Mouse (Mus musculus) intestine, embryonic 14.5 days (tissue): ENCODE data around the gene Sae1. TPM values are rescaled to one million over a fixed set of nuclear protein-coding genes. Genes with fewer than 3 reads are reported as not detected.
A peak's percentile ranks its signal among the peaks of the same experiment; 100 is the strongest.

Source experiments
- ATAC-seq: fragments of 200-750 bp; cut with Nextera tagmentation; replicated peaks from 2 replicates; pipeline ENCODE4 v1.8.0; 2017; ENCODE audit warnings: low read depth, moderate number of reproducible peaks, moderate TSS enrichment, moderate library complexity; ENCODE audit not compliant: low FRiP score, low TSS enrichment
- DNase-seq: peaks from one replicate; pipeline ENCODE4 v3.0.0-alpha.2; 2018; ENCODE audit warnings: low spot score
- H3K27ac ChIP-seq: fragments of 300-500 bp; sonication (generic); 2 replicates; pipeline ENCODE4 v1.5.1; 2014; ENCODE audit warnings: low read depth, mild to moderate bottlenecking, control low read depth
- H3K27me3 ChIP-seq: fragments of 300-500 bp; sonication (generic); replicated peaks from 2 replicates; pipeline ENCODE4 v1.6.1; 2014; ENCODE audit warnings: low read length, control low read depth; ENCODE audit not compliant: control insufficient read depth, insufficient read depth
- H3K36me3 ChIP-seq: fragments of 300-500 bp; sonication (generic); 2 replicates; pipeline ENCODE4 v1.6.1; 2014; ENCODE audit warnings: low read length, control low read depth; ENCODE audit not compliant: control insufficient read depth, insufficient read depth
- H3K4me1 ChIP-seq: fragments of 300-500 bp; sonication (generic); replicated peaks from 2 replicates; pipeline ENCODE4 v1.6.1; 2014; ENCODE audit warnings: low read length, control low read depth, mixed read lengths; ENCODE audit not compliant: control insufficient read depth, insufficient read depth
- H3K4me2 ChIP-seq: fragments of 300-500 bp; sonication (generic); 2 replicates; pipeline ENCODE4 v1.6.1; 2014; ENCODE audit warnings: low read length
- H3K4me3 ChIP-seq: fragments of 300-500 bp; sonication (generic); 2 replicates; pipeline ENCODE4 v1.5.1; 2014; ENCODE audit warnings: low read depth, low read length, control low read depth, mixed read lengths
- H3K9ac ChIP-seq: fragments of 300-500 bp; sonication (generic); 2 replicates; pipeline ENCODE4 v1.6.1; 2014; ENCODE audit warnings: mild to moderate bottlenecking, low read length
- H3K9me3 ChIP-seq: fragments of 300-500 bp; sonication (generic); 2 replicates; pipeline ENCODE4 v1.6.1; 2016; ENCODE audit warnings: low read length, control low read depth; ENCODE audit not compliant: control insufficient read depth
- WGBS: fragments of 180-500 bp; shearing (Covaris S2); extraction: QIAGEN DNeasy Blood & Tissue Kit; methylation state at CpG from one replicate; pipeline ENCODE4 v1.1.7; 2014; 5-methylcytosine and 5-hydroxymethylcytosine counted together
- polyA plus RNA-seq: library from polyadenylated mRNA; unstranded; fragments of >200 nt; fragmentation: Nextera tagmentation; extraction: Ambion mirVana; gene quantifications from 2 replicates; pipeline ENCODE4 v1.2.1, GENCODE M21; 2014

Sae1 gene
- polyA plus RNA-seq, result 294 and 315 TPM in 2 replicates

- Histone ChIP-seq H3K9me3 (no peaks in the 10 kb centered on the region), H3K4me1 (peaks cover 17% of the 10 kb centered on the region), H3K36me3 (peaks cover 7% of the 10 kb centered on the region), H3K27ac (peak within 1 kb of the TSS; percentile 60; the same call in 1 of the 2 replicates), H3K9ac (peak within 1 kb of the TSS; percentile 83), H3K27me3 (no peaks in the 10 kb centered on the region), H3K4me3 (peak within 1 kb of the TSS; percentile 66), H3K4me2 (peak within 1 kb of the TSS; percentile 82)
- peak; percentile 93 for ATAC-seq
- under 1% methylated on average over 58 of the region's 58 CpGs for WGBS
- peak; percentile 94 for DNase-seq
These were observed at the start of gene Sae1 for GRCm38 (mm10) chr7:16387160-16388041. TSS of gene Sae1 (minus strand) at chr7:16387806.

- no peak for DNase-seq
- 86% methylated on average over 9 of the region's 9 CpGs for WGBS
- no peak overlapping the region for H3K4me2 ChIP-seq
- no peak overlapping the region for H3K4me3 ChIP-seq
- no peaks in the 10 kb centered on the region for H3K27me3 ChIP-seq
- H3K9me3 ChIP-seq, result no peaks in the 10 kb centered on the region
- no peak overlapping the region for H3K9ac ChIP-seq
- H3K27ac ChIP-seq, result no peak overlapping the region
- ATAC-seq, result no peak
- H3K36me3 ChIP-seq, result peaks cover 69% of the 10 kb centered on the region
- no peaks in the 10 kb centered on the region for H3K4me1 ChIP-seq
These were observed 47.5 kb upstream of the Sae1 start for GRCm38 (mm10) chr7:16435088-16435487.

DNA sequence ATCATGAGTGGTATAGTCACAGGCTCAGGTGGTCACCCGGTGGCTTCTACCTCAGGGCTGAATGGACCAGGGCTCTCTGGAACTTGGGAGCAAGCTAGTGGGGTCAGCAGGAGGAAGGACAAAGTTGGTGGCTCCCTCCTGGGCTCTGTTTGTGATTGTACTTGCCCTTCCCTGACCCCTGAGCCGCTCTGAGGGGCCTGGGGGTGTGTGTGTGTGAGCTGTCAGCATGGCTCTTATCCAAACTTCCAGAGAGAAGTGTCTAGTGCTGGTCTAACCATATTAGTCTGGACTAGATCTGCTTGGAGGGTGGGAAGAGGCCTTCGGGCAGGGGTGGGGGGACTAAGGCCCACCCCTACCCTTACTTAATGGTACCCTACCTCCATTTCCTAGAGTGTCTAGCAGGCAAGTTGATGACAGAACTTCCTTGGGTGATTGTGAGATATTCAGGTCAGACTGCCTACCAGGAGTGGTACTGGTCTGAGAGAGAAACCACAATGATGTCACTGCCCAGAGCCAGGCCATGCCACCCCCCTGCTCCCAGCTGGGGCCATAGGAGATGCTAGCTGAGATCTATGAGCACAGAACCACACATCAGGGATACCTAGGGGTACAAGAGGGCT is 45.9 kb upstream of the Sae1 start:
- DNase-seq (no peak), ATAC-seq (no peak)
- H3K4me2 ChIP-seq, result no peak overlapping the region
- H3K36me3 ChIP-seq, result peaks cover 85% of the 10 kb centered on the region
- 79% methylated on average over 3 of the region's 3 CpGs for WGBS
- no peak overlapping the region for H3K9ac ChIP-seq
- no peak overlapping the region for H3K4me3 ChIP-seq
- no peaks in the 10 kb centered on the region for H3K4me1 ChIP-seq
- H3K27ac ChIP-seq, result no peak overlapping the region
- H3K9me3 ChIP-seq, result no peaks in the 10 kb centered on the region
- H3K27me3 ChIP-seq, result no peaks in the 10 kb centered on the region

GRCm38 (mm10) chr7:16426129-16426729 is 38.6 kb upstream of the Sae1 start:
- H3K9me3 ChIP-seq, result no peaks in the 10 kb centered on the region
- no peaks in the 10 kb centered on the region for H3K4me1 ChIP-seq
- no peak overlapping the region for H3K9ac ChIP-seq
- no peak overlapping the region for H3K4me3 ChIP-seq
- no peak overlapping the region for H3K27ac ChIP-seq
- DNase-seq (peak; percentile 83), ATAC-seq (0 out of 2 replicates have a peak, but pooled peaks have one; percentile 70)
- peaks cover 100% of the 10 kb centered on the region for H3K36me3 ChIP-seq
- H3K4me2 ChIP-seq, result no peak overlapping the region
- WGBS, result 62% methylated on average over 4 of the region's 4 CpGs
- no peaks in the 10 kb centered on the region for H3K27me3 ChIP-seq

GRCm38 (mm10) chr7:16425721-16426120 is 38.1 kb upstream of the Sae1 start:
- Histone ChIP-seq H3K9ac (no peak overlapping the region), H3K27ac (no peak overlapping the region), H3K36me3 (peaks cover 100% of the 10 kb centered on the region), H3K9me3 (no peaks in the 10 kb centered on the region), H3K4me3 (no peak overlapping the region), H3K4me2 (no peak overlapping the region), H3K27me3 (no peaks in the 10 kb centered on the region), H3K4me1 (no peaks in the 10 kb centered on the region)
- 84% methylated on average over 10 of the region's 10 CpGs for WGBS
- ATAC-seq, result no peak
- no peak for DNase-seq

GRCm38 (mm10) chr7:16423731-16424130 is 36.1 kb upstream of the Sae1 start:
- H3K9me3 ChIP-seq, result no peaks in the 10 kb centered on the region
- H3K4me1 ChIP-seq, result no peaks in the 10 kb centered on the region
- no peaks in the 10 kb centered on the region for H3K27me3 ChIP-seq
- no peak for DNase-seq
- no peak overlapping the region for H3K4me2 ChIP-seq
- no peak for ATAC-seq
- H3K36me3 ChIP-seq, result peaks cover 100% of the 10 kb centered on the region
- WGBS, result 92% methylated on average over 9 of the region's 9 CpGs
- no peak overlapping the region for H3K4me3 ChIP-seq
- H3K9ac ChIP-seq, result no peak overlapping the region
- H3K27ac ChIP-seq, result no peak overlapping the region

DNA sequence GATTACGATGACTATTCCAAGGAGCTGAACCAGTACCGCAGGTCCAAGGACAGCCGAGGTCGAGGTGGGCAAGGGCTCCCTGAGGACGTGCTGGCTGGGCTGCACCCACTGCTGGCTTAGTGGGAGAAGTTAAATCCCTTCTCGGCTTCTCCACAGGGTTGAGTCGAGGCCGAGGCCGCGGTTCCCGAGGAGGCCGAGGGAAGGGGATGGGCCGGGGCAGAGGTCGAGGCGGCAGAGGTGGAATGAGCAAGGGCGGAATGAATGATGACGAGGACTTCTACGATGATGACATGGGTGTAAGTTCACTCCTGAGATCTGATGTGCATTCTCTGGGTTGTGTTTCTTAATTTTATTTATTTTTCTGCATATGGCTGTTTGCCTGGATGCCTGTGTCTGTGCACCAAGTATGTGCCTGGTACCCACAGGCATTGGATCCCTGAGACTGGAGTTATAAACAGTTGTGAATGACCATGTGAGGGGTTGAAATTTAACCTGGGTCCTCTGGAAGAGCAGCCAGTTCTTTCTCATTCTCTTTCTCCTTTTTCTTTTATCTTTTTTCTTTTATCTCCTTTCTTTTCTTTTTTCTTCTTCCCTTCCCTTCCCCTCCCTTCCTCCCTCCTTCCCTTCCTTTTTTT is 34.7 kb upstream of the Sae1 start:
- Histone ChIP-seq H3K9ac (no peak overlapping the region), H3K9me3 (no peaks in the 10 kb centered on the region), H3K27ac (no peak overlapping the region), H3K4me2 (no peak overlapping the region), H3K4me1 (no peaks in the 10 kb centered on the region), H3K36me3 (peaks cover 100% of the 10 kb centered on the region), H3K4me3 (no peak overlapping the region), H3K27me3 (no peaks in the 10 kb centered on the region)
- ATAC-seq (no peak), DNase-seq (no peak)
- WGBS, result 89% methylated on average over 18 of the region's 18 CpGs

DNA sequence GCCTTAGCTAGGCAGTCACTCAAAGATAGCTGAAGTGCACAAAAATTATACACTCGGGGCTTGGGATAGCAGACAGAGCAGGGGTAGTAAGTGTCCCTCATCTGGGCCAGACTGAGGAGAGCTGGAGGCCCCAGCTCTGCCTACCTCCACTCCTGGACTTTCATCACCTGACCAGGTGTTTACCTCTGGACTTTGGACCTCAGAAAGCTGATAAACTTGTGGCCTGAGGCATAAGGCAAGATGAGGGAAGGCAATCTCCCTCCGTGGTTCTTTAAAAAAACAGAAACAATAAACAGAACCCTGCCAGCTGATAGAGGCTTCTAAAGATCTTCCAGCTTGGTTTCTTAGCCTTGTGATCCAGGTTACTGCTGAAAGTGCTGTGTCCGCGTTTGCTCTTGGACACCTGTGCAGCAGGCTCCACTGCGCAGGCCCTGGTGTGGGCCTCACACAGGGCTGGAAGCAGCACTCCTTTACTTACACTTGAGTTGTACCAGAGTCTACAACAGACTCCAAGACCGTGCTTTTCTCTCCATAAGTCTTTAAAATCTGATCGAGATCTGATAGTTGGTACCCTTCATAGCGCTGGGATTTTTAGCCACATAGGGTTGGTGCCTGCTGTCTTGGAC is 33.0 kb upstream of the Sae1 start:
- Histone ChIP-seq H3K9me3 (no peaks in the 10 kb centered on the region), H3K4me3 (no peak overlapping the region), H3K27me3 (no peaks in the 10 kb centered on the region), H3K4me1 (no peaks in the 10 kb centered on the region), H3K9ac (no peak overlapping the region), H3K36me3 (peaks cover 96% of the 10 kb centered on the region), H3K27ac (peak overlapping the region; percentile 27; the same call in 1 of the 2 replicates), H3K4me2 (no peak overlapping the region)
- DNase-seq, result no peak
- 85% methylated on average over 8 of the region's 8 CpGs for WGBS
- peak; percentile 69; the same call in 1 of the 2 replicates for ATAC-seq
